Mouse (Mus musculus) induced T-regulatory cell, adult 2 months (primary cell): ENCODE measurements around the gene Rpl21.
A peak's percentile ranks its signal among the peaks of the same experiment; 100 is the strongest.
"Not testable (repeated sequence)": the region's sequence is repeated elsewhere in the genome, so short reads cannot be mapped to it uniquely, and the experiment has no call there.

Experiments
- DNase-seq: peaks from one replicate; pipeline ENCODE4 v3.0.0-alpha.2; 2012; ENCODE audit warnings: low read depth

The Rpl21 gene

DNA sequence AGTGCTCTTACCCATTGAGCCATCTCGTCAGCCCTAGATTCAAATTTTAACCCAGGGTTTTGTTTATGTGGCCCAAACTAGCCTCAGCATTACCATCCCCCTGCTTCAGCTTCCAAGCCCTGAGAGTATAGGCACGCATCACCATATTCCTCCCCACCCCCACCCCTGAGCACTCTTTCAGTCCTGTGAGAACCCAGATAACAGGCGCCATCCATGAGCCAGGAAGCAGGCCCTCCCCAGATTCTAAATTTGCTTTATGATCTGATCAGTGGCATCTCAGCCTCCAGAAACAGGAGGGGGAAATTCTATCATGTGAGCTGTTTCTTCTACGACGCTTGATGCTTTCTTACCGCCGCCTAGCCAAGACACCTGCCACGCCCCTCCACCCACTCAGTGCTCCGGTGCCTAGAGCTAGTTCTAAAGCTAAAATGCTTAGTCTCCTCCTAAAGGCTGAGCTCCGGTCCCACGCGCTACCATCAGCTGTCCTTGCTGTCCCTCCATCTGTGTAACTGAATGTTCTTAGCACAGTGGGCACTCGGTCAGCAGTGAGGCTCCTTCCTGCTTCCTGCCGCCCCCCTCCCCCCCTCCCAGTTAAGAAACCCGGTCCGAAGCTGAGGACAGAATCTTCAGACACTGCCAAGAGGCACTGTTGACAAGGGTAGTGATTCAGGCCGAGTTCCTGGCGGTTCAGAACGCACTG is 34.7 kb downstream of the Rpl21 start:
- peak; percentile 89 for DNase-seq

DNA sequence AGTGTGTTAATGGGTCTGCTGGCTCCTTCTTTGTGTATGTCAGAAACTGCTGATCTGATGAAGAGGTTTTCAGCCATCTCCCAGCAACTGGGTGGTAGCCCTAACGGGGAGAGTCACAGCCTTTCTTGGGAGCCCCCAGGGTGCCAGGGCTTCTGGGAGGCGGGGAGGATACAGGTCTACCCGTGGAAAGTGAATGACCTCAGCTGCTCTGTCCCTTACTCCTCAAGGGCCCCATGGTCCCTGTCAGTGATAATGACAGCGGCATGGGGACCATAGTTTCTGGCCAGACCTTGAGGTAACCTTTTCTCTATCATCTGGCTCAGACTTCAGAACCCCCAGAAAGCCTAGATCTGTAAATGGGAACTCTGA is 35.2 kb downstream of the Rpl21 start:
- no peak for DNase-seq

DNA sequence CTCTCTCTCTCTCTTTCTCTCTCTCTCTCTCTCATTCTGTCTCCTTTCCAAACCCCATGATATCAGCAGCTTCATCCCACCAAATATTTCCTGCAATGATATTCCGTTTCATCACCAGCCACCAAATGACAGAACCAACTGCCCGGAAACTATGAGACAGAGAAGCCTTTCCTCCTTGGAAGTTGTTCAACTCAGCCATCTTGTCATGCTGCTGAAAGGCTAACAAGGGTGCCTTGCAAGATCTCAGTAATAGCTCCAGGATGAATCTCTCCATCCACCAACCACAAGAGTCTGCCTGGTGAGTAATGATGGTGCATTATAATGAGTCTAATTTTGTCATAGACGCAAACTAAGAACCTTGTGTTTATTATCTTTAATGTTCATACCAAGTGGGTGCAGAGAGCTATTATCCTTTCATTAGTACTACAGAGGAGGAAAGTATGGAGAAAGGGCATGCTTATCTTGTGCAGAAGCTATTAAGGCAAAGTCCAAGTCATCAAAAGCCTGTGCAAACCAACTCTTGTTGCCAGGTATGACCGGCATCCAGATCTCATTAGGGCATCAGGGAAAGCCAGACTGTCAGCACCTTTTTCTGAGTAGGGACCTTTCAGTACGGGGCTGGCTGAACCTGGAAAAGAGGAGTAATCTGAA is 40.4 kb downstream of the Rpl21 start:
- no peak for DNase-seq

DNA sequence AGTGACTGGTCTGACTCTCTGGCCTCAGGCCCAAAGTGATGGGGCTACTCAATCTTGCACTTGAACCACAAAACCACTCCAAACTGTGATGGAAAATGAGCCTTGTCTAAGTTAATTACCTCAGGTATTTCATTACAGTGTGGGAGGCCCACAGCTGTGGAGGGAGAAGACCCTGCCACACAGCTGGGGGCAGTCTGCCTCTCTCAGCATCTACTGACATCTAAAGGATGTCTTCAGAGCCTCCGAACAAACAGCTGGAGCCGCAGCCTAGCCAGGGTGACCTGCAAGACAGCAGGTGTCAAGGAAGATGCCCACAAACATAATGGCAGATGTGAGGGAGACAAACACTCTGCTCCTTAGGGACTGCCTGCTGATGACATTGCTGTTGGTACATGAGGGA is 43.3 kb downstream of the Rpl21 start:
- DNase-seq, result no peak

DNA sequence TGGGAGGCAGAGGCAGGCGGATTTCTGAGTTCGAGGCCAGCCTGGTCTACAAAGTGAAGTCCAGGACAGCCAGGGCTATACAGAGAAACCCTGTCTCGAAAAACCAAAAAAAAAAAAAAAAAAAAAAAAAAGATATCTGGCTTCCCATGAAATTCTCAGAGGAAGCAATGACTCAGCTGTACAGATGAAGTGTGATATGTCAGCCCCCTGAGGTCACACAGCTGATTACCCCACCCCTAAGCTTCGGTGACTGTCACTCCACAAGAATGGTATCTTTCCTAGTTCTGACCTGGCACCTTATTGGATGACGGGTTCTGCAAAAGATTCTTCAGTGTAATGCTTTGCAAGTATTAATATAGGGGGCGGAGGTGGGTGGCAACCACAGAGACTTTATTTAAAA is 45.2 kb downstream of the Rpl21 start:
- DNase-seq, result not testable (repeated sequence)

DNA sequence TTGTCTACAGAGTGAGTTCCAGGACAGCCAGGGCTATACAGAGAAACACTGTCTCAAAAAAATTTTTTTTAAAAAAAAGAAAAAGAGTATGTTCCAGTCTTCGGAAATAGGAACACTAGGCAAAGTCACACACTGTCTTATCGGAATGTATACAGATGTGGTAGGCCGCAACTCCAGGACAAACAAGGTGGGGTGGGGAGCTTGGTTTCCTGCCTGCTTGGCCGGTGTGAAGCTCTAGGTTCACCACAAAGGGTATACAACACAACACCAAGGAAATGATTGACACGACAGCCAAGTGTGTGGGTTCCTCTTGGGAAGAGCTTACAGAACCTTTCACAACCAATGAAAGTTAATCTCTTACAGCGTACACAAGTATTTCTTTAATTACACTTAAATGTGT is 49.6 kb downstream of the Rpl21 start:
- DNase-seq, result no peak

DNA sequence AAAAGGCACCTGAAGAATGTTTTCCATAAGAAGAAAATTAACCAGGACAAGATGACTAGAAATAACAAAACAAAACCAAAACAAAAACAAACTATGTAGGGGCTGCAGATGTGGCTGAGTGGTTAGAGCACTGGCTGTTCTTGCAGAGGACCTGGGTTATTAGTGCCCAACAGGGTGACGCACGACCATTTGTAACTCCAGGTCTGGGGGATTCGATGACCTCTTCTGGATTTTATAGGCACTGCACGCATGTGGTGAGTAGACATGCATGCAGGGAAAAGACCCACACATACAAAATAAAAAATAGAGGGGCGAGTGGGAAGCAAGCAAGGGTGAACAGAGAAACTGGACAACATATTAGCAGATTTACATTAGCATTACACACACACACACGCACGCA is 50.4 kb downstream of the Rpl21 start:
- DNase-seq, result no peak

DNA sequence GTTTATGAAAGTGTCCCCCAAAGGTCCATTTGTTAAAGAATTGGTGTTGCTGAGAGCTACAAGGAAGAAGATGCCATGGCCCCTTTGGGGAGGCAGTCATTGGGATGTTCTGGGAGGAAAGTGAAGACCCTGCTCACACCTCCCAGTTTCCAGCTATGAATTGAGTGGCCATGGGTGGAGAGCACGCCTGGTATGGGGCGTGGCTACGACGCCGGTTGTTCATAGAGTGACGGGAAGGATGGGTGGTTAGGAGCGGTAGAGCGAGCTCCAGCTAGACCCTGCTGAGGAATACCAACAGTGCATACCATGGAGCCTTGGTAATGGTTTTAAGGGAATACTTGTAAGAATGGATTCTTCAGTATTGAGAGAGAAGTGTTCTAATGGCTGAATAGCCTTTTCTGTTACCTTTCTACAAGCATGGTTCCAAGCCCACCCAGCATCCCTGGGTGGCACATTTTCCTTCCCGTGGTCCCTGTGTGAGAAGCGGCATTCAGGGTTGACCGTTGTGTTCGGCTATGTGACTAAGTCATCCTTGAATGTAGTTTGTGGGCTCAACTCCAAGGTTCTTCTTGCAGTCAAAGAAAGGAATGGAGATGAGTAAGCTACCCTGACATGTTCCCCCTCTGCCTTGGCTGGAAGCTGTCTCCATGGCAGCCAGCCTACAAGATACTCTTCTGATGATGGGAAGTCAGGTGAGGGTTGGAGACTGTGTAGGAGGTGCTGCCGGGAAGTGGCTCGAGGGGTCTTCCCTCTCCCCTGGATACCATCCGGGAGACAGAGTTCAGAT is 51.0 kb downstream of the Rpl21 start:
- DNase-seq, result no peak
